ENCODE assay signal across 20 mouse cellular contexts in the genomic region with DNA sequence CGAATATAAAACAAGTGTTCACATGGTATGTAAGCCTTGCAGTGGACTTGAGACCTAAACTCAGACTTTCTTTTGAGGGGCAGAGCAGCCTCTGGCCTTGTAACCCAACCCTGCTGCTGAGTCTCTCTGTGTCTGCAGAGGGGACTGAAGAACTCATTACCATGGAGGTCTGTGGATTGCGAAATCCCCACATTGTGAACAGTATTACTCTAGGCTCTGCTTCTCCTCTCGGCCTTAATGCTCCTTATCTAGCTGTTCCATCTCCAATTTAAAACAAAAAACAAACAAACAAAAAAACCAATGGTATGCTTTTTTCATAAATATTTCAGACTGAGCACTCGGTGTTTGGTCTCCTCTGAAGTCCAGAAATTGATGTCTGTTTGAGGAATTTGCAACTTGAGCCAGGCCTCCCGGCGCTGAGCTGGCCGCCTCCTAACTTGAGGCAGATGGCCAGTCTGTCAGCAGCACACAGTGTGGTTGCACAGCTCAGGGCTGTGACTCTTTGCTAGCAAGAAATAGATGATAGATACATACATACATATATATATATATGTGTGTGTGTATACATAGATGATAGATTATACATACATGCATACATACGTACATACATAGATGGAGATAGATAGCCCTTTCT.
DNase-seq lines count a peak whose midpoint lies in the region; ATAC-seq and TF ChIP-seq lines count a peak whose summit lies in the region.
"Had no signal": no experiment of that assay in that cellular context is flagged by ENCODE, and none has a peak within 500 bp of the region (broad histone marks: within the 10 kb centered on the region; RNA-seq: fewer than 3 reads in every experiment).

No protein-coding gene starts in this region.

- H3K27ac ChIP-seq in hindbrain, embryonic 10.5 days = no peak overlapping the region
- no peak overlapping the region for H3K27ac ChIP-seq in hindbrain, postnatal 0 days
- no peak overlapping the region for H3K27ac ChIP-seq in embryonic facial prominence, embryonic 10.5 days (replicated peaks)
- H3K27ac ChIP-seq: forebrain, embryonic 10.5 days; limb, embryonic 13.5 days; liver, embryonic 14.5 days; macrophage; stomach, embryonic 15.5 days had no signal

- H3K4me3 ChIP-seq in hindbrain, embryonic 10.5 days = no peak overlapping the region
- H3K4me3 ChIP-seq in hindbrain, postnatal 0 days (ENCODE audit: low read length) = no peak overlapping the region
- H3K4me3 ChIP-seq in embryonic facial prominence, embryonic 10.5 days = no peak overlapping the region
- H3K4me3 ChIP-seq: forebrain, embryonic 10.5 days; limb, embryonic 13.5 days; stomach, embryonic 15.5 days had no signal

- H3K4me2 ChIP-seq in hindbrain, postnatal 0 days (ENCODE audit: low read depth, low read length) = no peak overlapping the region
- H3K4me2 ChIP-seq: limb, embryonic 13.5 days; midbrain, embryonic 11.5 days; stomach, embryonic 15.5 days had no signal

- peak; percentile 82 to 90 for DNase-seq in cerebellum, postnatal 10 days
- peak; percentile 17 for DNase-seq in hindbrain, embryonic 10.5 days (ENCODE audit: low spot score)
- DNase-seq in hindbrain, postnatal 0 days (ENCODE audit: low spot score) = no peak
- DNase-seq in left cerebral cortex, postnatal 4 days = peak; percentile 48
- no peak for DNase-seq in left cerebral cortex, postnatal 14 days (ENCODE audit: low spot score in 2 of 2)
- peak; percentile 45 for DNase-seq in embryonic facial prominence, embryonic 10.5 days (ENCODE audit: low spot score)
- no peak for DNase-seq in layer of hippocampus, adult 8-10 months (ENCODE audit: low spot score in 2 of 2)
- DNase-seq: adrenal gland, adult 8-10 months; forebrain, postnatal 0 days; retina, postnatal 1 day; thymus, adult 2 months had no signal

- peaks cover 8% of the 10 kb centered on the region; the same call in 1 of the 2 replicates for H3K4me1 ChIP-seq in hindbrain, embryonic 10.5 days (replicated peaks)
- peaks cover 6% of the 10 kb centered on the region; the same call in 1 of the 2 replicates for H3K4me1 ChIP-seq in hindbrain, postnatal 0 days (ENCODE audit: insufficient read depth, low read length)
- peaks cover 12% of the 10 kb centered on the region; the same call in 1 of the 2 replicates for H3K4me1 ChIP-seq in embryonic facial prominence, embryonic 10.5 days

- peaks cover 3% of the 10 kb centered on the region; the same call in 1 of the 2 replicates for H3K27me3 ChIP-seq in hindbrain, embryonic 10.5 days (ENCODE audit: insufficient read depth, poor library complexity, severe bottlenecking)
- H3K27me3 ChIP-seq in hindbrain, postnatal 0 days (ENCODE audit: insufficient read depth, low read length) = no peaks in the 10 kb centered on the region
- no peaks in the 10 kb centered on the region for H3K27me3 ChIP-seq in embryonic facial prominence, embryonic 10.5 days (replicated peaks; ENCODE audit: low read depth, poor library complexity, severe bottlenecking)
- H3K27me3 ChIP-seq: limb, embryonic 13.5 days; Patski; stomach, embryonic 15.5 days had no signal

- no peak for ATAC-seq in cerebellum, adult (ENCODE audit: insufficient number of reproducible peaks, low FRiP score, low TSS enrichment)
- no peak for ATAC-seq in hindbrain, postnatal 0 days
- ATAC-seq: CD4-positive, CD25-positive, alpha-beta regulatory T cell, adult 4 months; forebrain, postnatal 0 days; Patski had no signal

- WGBS in hindbrain, embryonic 10.5 days = 70% methylated on average over 8 of the region's 8 CpGs
- 82% methylated on average over 8 of the region's 8 CpGs for WGBS in hindbrain, postnatal 0 days
- 55% methylated on average over 8 of the region's 8 CpGs for WGBS in embryonic facial prominence, embryonic 10.5 days

- no peaks in the 10 kb centered on the region for H3K9me3 ChIP-seq in hindbrain, embryonic 10.5 days
- no peaks in the 10 kb centered on the region for H3K9me3 ChIP-seq in hindbrain, postnatal 0 days (ENCODE audit: low read length)
- no peaks in the 10 kb centered on the region for H3K9me3 ChIP-seq in embryonic facial prominence, embryonic 10.5 days
- H3K9me3 ChIP-seq: forebrain, embryonic 10.5 days; limb, embryonic 13.5 days; stomach, embryonic 15.5 days had no signal

- TF ChIP-seq CTCF in hindbrain, postnatal 0 days (IDR thresholded peaks at IDR 0.05; ENCODE audit: low read depth) = no peak

- intact Hi-C loops in left cerebral cortex, postnatal 4 days (cut with DNase I) = no loop called here
- intact Hi-C loops in left cerebral cortex, postnatal 14 days (cut with DNase I) = no loop called here

- no peak overlapping the region for H3K9ac ChIP-seq in hindbrain, postnatal 0 days (replicated peaks; ENCODE audit: low read length)
- H3K9ac ChIP-seq: forebrain, postnatal 0 days; limb, embryonic 13.5 days; liver, embryonic 14.5 days; stomach, embryonic 15.5 days had no signal

- no peaks in the 10 kb centered on the region for H3K36me3 ChIP-seq in hindbrain, embryonic 10.5 days
- no peaks in the 10 kb centered on the region for H3K36me3 ChIP-seq in hindbrain, postnatal 0 days (ENCODE audit: insufficient read depth, low read length)
- H3K36me3 ChIP-seq in embryonic facial prominence, embryonic 10.5 days (replicated peaks) = no peaks in the 10 kb centered on the region
- H3K36me3 ChIP-seq: forebrain, embryonic 10.5 days; limb, embryonic 13.5 days; stomach, embryonic 15.5 days had no signal

Comparison
In these comparisons a context has a peak if more than half of its experiments do, and no peak if none do; other contexts are left out.
1. DNase-seq: peak in cerebellum, postnatal 10 days (2 of 2), hindbrain, embryonic 10.5 days (single experiment), left cerebral cortex, postnatal 4 days (single experiment) and embryonic facial prominence, embryonic 10.5 days (single experiment); none in hindbrain, postnatal 0 days (single experiment), left cerebral cortex, postnatal 14 days (0 of 2) and layer of hippocampus, adult 8-10 months (0 of 2).